In the genomic region with DNA sequence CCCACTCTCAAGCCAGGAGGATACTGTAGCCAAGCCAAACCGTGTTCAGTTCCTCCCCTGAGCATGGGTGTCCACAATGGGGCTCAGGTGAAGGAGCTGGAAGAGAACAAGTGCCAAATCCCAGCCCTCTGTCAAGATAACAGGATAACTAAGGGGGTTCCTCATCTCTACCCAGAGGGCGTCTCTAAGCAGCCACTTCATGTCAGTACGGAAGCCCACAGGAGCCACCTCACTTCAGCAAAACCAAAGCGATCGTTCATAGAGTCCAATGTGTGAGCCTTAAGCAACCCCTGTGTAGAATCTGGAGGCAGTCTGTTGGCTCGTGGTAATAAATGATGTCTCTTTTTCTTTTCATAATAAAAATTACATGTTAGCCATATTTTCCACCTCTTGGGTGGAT, we compare ENCODE assay signal across 27 mouse cellular contexts.
"Had no signal": no experiment of that assay in that cellular context is flagged by ENCODE, and none has a peak within 500 bp of the region (broad histone marks: within the 10 kb centered on the region; RNA-seq: fewer than 3 reads in every experiment).

No protein-coding gene starts in this region.

- H3K27me3 ChIP-seq: limb, embryonic 12.5 days; limb, embryonic 13.5 days; limb, embryonic 15.5 days; liver, embryonic 12.5 days; liver, embryonic 13.5 days; liver, embryonic 15.5 days; lung, embryonic 15.5 days; megakaryocyte, embryonic 14.5 days; midbrain, embryonic 12.5 days; midbrain, embryonic 13.5 days; midbrain, embryonic 15.5 days had no signal

- H3K9me3 ChIP-seq: limb, embryonic 10.5 days; limb, embryonic 12.5 days; limb, embryonic 13.5 days; limb, embryonic 15.5 days; liver, embryonic 12.5 days; liver, embryonic 13.5 days; liver, embryonic 15.5 days; lung, embryonic 15.5 days; megakaryocyte, embryonic 14.5 days; midbrain, embryonic 10.5 days; midbrain, embryonic 12.5 days; midbrain, embryonic 13.5 days; midbrain, embryonic 15.5 days had no signal

- H3K36me3 ChIP-seq: midbrain, embryonic 12.5 days; midbrain, embryonic 13.5 days; midbrain, embryonic 15.5 days had no signal

- DNase-seq: left cerebral cortex, postnatal 4 days; liver; liver, embryonic 13.5 days; liver, postnatal 0 days; lung, adult 18-20 months; lung, adult 2 months; lung, embryonic 14.5 days; lung, postnatal 10 days; lung, postnatal 14 days; lung, postnatal 36 days; lung, postnatal 4 days; midbrain, embryonic 14.5 days had no signal

- H3K4me3 ChIP-seq: limb, embryonic 10.5 days; limb, embryonic 12.5 days; limb, embryonic 13.5 days; limb, embryonic 15.5 days; liver, embryonic 12.5 days; liver, embryonic 13.5 days; liver, embryonic 15.5 days; lung, embryonic 15.5 days; megakaryocyte, embryonic 14.5 days; midbrain, embryonic 10.5 days; midbrain, embryonic 12.5 days; midbrain, embryonic 13.5 days; midbrain, embryonic 15.5 days; myocyte had no signal

- H3K27ac ChIP-seq: limb, embryonic 10.5 days; limb, embryonic 12.5 days; limb, embryonic 13.5 days; limb, embryonic 15.5 days; liver, embryonic 12.5 days; liver, embryonic 13.5 days; liver, embryonic 14.5 days; liver, embryonic 15.5 days; lung, embryonic 15.5 days; macrophage; midbrain, embryonic 10.5 days; midbrain, embryonic 12.5 days; midbrain, embryonic 13.5 days; midbrain, embryonic 15.5 days had no signal

- H3K9ac ChIP-seq: limb, embryonic 12.5 days; limb, embryonic 13.5 days; limb, embryonic 15.5 days; liver, embryonic 12.5 days; liver, embryonic 13.5 days; liver, embryonic 14.5 days; liver, embryonic 15.5 days; liver, postnatal 0 days; lung, embryonic 14.5 days; lung, embryonic 15.5 days; midbrain, embryonic 12.5 days; midbrain, embryonic 13.5 days; midbrain, embryonic 15.5 days had no signal
